Mouse (Mus musculus) embryonic stem cell, embryonic (primary cell): Measurements from ENCODE around the gene Twsg1.

Source experiments
- CTCF ChIA-PET, 4 experiments: fragments of 300-600 bp in 2 of 4; fragments of 350-600 bp in 2 of 4; sonication (Branson Sonifier 250); formaldehyde crosslinking; loops; one replicate each; lab custom pipeline; 2022; ENCODE audit warnings: inconsistent platforms in 2 of 4; lab: Charles Lee
- POLR2A ChIA-PET, 4 experiments: fragments of 300-600 bp in 2 of 4; fragments of 350-600 bp in 2 of 4; sonication (Branson Sonifier 250); formaldehyde crosslinking; loops; one replicate each; lab custom pipeline; 2022; ENCODE audit warnings: antibody characterized with exemption in 4 of 4, inconsistent platforms in 1 of 4; lab: Charles Lee

Twsg1 gene

DNA sequence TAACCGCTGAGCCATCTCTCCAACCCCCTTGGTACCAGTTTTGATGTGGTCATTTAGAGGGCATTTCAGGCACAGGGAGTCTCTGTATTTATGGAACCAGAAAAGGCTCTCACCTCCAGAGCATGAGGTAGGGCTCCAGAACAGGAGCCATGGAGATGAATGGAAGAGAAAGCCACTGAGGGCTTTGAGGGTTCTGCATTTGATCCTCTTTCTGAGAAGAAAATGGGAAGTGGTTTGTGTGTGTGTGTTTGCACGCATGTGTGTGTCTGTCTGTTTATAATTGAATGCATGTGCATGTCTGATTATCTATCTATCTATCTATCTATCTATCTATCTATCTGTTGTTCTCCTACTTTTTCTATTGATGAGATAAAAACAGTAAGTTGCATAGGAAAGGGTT lies 38.8 kb downstream of the Twsg1 start:
- CTCF ChIA-PET = no interaction called here

GRCm38 (mm10) chr17:65911285-65912069 lies 39.5 kb downstream of the Twsg1 start:
- ChIA-PET CTCF (no interaction called here), POLR2A (interaction anchor here in 2 of 4 experiments (0.6 to 1.0 kb wide), 2 partner anchors 38 to 125 kb away, joined by 4 to 5 read pairs; no protein-coding TSS in a partner anchor)

More for the DNA sequence above, 38.8 kb downstream of the Twsg1 start:
- POLR2A ChIA-PET = interaction anchor here in 2 of 4 experiments (0.7 to 1.4 kb wide), 3 partner anchors 13 to 28 kb away, joined by 3 read pairs; no protein-coding TSS in a partner anchor

GRCm38 (mm10) chr17:65908270-65908669 lies 42.8 kb downstream of the Twsg1 start:
- POLR2A ChIA-PET = interaction anchor here in 3 of 4 experiments (0.6 to 4.0 kb wide), 4 partner anchors 23 to 121 kb away, joined by 3 to 38 read pairs (median 4); partner anchors contain the start of gene Ralbp1 (in 1 of the 3)
- CTCF ChIA-PET = no interaction called here

- ChIA-PET CTCF (interaction anchor here in 3 of 4 experiments (0.6 to 1.5 kb wide), 5 partner anchors 27 to 200 kb away, joined by 3 to 5 read pairs (median 3); no protein-coding TSS in a partner anchor), POLR2A (interaction anchor here in 3 of 4 experiments (0.7 to 4.0 kb wide), 21 partner anchors 8 to 1010 kb away, joined by 3 to 38 read pairs (median 4); partner anchors contain the start of genes Ralbp1 (in 2 of the 3) and Vapa (in 1 of the 3))
Measured at GRCm38 (mm10) chr17:65906895-65907401, 44.1 kb downstream of the Twsg1 start.

DNA sequence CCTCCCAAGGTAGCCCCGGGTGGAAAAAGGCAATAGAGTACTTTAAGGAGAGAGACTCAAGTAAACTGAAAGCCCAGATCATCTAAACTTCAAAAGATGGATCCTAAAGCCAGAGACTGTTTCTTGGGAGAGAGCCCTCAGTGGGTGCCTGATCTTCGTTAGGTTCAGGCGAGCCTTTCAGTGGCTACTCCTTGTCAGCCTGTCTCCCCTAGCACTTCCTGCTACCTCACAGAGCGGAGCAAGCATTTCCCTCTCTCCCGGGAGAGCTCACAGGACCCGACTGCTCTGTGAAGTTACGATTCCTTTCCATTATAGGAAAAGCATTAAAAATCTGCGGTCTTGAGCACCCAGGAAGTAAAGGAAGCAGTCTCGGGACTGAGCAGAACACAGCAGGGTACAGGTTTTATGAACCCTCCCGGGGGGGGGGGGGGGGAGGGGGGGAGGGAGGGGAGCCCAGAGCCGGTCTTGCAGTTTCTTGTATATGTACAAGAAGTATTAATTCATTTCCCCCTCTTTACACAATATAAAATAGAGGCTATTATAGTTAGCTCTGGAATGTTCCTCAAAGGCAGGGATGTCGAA lies 44.6 kb downstream of the Twsg1 start:
- ChIA-PET CTCF (interaction anchor here in 3 of 4 experiments (0.6 to 1.5 kb wide), 5 partner anchors 27 to 201 kb away, joined by 3 to 5 read pairs (median 3); no protein-coding TSS in a partner anchor), POLR2A (interaction anchor here in 3 of 4 experiments (0.6 to 4.0 kb wide), 18 partner anchors 9 to 1343 kb away, joined by 3 to 38 read pairs (median 4); partner anchors contain the start of genes Ralbp1 (in 2 of the 3) and Vapa (in 1 of the 3))

- ChIA-PET CTCF (interaction anchor here in 2 of 4 experiments (0.9 to 1.2 kb wide), 5 partner anchors 31 to 202 kb away, joined by 3 to 5 read pairs (median 4); no protein-coding TSS in a partner anchor), POLR2A (interaction anchor here in 3 of 4 experiments (0.5 to 4.0 kb wide), 22 partner anchors 9 to 316 kb away, joined by 3 to 38 read pairs (median 4); partner anchors contain the start of gene Ralbp1 (in 2 of the 3))
Measured at GRCm38 (mm10) chr17:65905241-65905640, 45.8 kb downstream of the Twsg1 start.

DNA sequence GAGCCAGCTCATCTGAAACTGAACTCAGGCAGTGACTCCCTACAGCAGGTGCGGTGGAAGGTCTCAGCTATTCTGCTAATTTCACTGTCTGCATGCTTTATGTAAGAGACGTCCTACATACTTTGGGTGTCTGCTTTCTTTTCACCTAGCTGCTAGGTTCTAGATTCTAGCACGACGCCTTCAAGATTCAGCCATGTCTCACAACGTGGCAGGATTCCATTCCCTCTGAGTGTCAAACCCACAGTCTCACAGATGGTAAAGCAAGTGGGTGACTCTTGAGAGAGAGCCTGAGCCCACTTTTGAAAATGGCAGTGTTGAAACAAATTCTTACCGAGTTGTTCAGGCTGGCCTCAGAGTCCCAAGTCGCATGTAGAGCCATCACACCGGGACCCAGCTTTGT lies 47.2 kb downstream of the Twsg1 start:
- POLR2A ChIA-PET = interaction anchor here in 1 of 4 experiments (0.6 to 2.3 kb wide), 3 partner anchors 19 to 831 kb away, joined by 3 to 9 read pairs (median 5); partner anchors contain the start of gene Ralbp1
- CTCF ChIA-PET = interaction anchor here in 1 of 4 experiments (0.7 kb wide), 1 partner anchor 20 kb away, joined by 3 read pairs; no protein-coding TSS in a partner anchor

DNA sequence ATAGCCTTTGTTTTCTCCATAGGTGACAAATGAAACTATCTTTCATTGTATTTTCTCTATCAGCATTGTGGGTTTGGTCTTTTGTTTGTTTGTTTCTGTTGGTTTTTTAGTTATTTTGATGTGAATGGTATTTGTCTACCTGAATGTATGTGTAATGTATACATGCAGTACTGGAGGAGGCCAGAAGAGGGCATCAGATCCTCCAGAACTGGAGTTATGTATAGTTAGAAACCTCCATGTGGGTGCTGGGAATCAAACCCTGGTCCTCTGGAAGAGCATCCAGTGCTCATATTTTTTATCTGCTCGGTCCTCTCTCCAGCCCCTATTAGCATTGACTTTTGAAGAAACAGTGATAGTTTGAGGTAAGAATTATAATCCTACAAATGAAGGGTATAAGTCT lies 48.0 kb downstream of the Twsg1 start:
- ChIA-PET POLR2A (interaction anchor here in 1 of 4 experiments (0.6 kb wide), 1 partner anchor 832 kb away, joined by 3 read pairs; no protein-coding TSS in a partner anchor), CTCF (no interaction called here)

DNA sequence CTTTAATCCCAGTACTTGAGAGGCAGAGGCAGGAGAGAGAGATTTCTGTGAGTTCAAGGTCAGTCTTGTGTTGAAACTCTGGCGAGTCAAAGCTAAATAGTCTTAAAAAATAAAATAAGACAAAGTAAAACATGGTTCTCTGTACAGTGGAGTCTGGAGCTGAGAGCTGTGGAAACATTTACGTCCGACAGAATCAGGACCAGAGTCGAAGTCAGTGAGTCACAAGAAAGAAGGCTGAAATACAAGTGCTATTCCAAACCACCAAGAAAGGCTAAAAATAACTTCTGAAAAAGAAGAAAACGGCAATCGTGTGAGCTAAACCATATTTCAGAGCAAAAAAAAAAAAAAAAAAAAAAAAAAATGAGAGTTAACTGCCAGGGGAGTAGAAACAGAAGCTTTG lies 48.7 kb downstream of the Twsg1 start:
- POLR2A ChIA-PET = no interaction called here

GRCm38 (mm10) chr17:65896016-65896415 lies 55.0 kb downstream of the Twsg1 start:
- CTCF ChIA-PET = interaction anchor here in 2 of 4 experiments (0.7 to 1.8 kb wide), 4 partner anchors 23 to 176 kb away, joined by 3 to 5 read pairs (median 4); no protein-coding TSS in a partner anchor
- POLR2A ChIA-PET = interaction anchor here in 2 of 4 experiments (1.0 to 1.7 kb wide), 6 partner anchors 9 to 241 kb away, joined by 3 to 7 read pairs (median 4); partner anchors contain the start of gene Ralbp1 (in 2 of the 2)

More for the DNA sequence above, 48.7 kb downstream of the Twsg1 start:
- CTCF ChIA-PET = interaction anchor here in 2 of 4 experiments (0.6 to 0.7 kb wide), 2 partner anchors 100 to 109 kb away, joined by 3 to 4 read pairs; no protein-coding TSS in a partner anchor

- ChIA-PET POLR2A (interaction anchor here in 1 of 4 experiments (1.5 kb wide), 1 partner anchor 12 kb away, joined by 4 read pairs; no protein-coding TSS in a partner anchor), CTCF (no interaction called here)
Measured at GRCm38 (mm10) chr17:65889476-65889875, 61.5 kb downstream of the Twsg1 start.

DNA sequence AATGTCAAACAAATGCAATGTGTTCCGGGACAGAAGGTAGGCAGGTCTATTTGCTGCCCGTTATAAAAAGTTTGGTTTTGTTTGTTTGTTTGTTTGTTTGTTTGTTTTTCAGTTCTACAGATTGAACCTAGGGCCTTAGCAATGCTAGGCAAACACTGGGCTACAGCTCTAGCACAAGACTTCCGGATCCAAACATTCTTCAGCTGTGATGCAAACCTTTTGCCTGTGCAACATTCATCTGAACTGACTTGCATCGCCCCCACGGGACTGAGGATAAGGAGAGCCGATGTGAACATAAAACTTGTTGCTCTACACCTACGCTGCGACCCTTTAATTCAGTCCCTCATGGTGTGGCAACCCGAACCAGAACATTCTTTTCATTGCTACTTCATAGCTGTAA lies 64.5 kb downstream of the Twsg1 start:
- CTCF ChIA-PET = interaction anchor here in 3 of 4 experiments (0.6 to 2.9 kb wide), 5 partner anchors 17 to 380 kb away, joined by 3 to 18 read pairs (median 4); no protein-coding TSS in a partner anchor
- POLR2A ChIA-PET = interaction anchor here in 3 of 4 experiments (0.6 to 4.6 kb wide), 18 partner anchors 10 to 273 kb away, joined by 3 to 71 read pairs (median 3); partner anchors contain the start of genes Ppp4r1 (in 1 of the 3) and Vapa (in 1 of the 3)

DNA sequence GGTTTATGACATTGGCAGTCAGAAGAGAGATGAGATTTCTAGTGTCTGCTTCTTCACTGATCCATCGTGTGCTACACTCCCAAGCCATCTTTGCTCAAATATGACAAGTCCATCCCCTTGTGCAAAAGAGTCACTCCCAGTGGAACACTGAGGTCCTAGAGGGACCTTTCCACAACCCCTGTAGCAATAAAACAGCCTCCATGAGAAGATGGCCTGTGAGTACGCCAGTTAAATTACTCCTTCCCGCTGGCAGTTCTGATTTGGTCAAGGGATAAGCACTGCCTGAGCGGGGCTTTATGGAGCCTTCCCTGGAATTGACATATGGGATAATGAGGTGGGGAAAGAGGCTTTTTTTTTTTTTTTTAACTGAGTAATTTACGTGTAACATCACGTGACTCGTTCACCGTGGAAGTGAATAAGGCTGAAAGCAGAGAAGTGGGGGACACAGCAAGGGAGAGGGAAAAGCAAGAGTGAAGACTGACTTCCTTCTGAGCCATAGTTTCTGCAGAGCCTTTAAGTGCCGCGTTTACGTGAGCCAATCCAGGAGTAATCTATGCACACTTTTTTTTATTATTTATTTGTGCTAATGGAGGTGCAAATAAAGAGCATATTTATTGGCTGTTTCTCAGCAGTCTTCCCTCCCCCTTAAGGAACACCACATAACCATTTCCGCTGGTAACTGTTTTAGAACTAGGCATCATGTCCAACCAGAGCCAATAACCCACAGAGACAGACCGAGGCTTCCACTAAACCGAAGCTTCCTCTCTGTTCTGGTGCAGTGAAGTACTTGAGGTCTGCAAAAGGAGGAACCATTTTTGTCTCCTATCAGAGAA lies 65.1 kb downstream of the Twsg1 start, which contains the start of gene Ralbp1:
TSS of gene Ralbp1 (minus strand) at position 102 of the 833 bp plus-strand sequence.
- ChIA-PET CTCF (interaction anchor here in 3 of 4 experiments (0.6 to 2.9 kb wide), 7 partner anchors 12 to 205 kb away, joined by 3 to 18 read pairs (median 5); no protein-coding TSS in a partner anchor), POLR2A (interaction anchor here (0.6 to 5.7 kb wide), 43 partner anchors 8 to 599 kb away, joined by 3 to 71 read pairs (median 5); partner anchors contain the start of genes Vapa (in 2 of the 4), Ankrd12 (in 1 of the 4), Ndufv2 (in 1 of the 4) and Ppp4r1 (in 1 of the 4))

GRCm38 (mm10) chr17:65885398-65885696 lies 65.7 kb downstream of the Twsg1 start:
- ChIA-PET CTCF (interaction anchor here in 3 of 4 experiments (0.7 to 2.9 kb wide), 13 partner anchors 11 to 221 kb away, joined by 3 to 20 read pairs (median 5); no protein-coding TSS in a partner anchor), POLR2A (interaction anchor here in 3 of 4 experiments (0.6 to 5.7 kb wide), 53 partner anchors 9 to 622 kb away, joined by 3 to 71 read pairs (median 5); partner anchors contain the start of genes Ndufv2 (in 2 of the 3), Vapa (in 2 of the 3), Ankrd12 (in 1 of the 3) and Twsg1 (in 1 of the 3))

DNA sequence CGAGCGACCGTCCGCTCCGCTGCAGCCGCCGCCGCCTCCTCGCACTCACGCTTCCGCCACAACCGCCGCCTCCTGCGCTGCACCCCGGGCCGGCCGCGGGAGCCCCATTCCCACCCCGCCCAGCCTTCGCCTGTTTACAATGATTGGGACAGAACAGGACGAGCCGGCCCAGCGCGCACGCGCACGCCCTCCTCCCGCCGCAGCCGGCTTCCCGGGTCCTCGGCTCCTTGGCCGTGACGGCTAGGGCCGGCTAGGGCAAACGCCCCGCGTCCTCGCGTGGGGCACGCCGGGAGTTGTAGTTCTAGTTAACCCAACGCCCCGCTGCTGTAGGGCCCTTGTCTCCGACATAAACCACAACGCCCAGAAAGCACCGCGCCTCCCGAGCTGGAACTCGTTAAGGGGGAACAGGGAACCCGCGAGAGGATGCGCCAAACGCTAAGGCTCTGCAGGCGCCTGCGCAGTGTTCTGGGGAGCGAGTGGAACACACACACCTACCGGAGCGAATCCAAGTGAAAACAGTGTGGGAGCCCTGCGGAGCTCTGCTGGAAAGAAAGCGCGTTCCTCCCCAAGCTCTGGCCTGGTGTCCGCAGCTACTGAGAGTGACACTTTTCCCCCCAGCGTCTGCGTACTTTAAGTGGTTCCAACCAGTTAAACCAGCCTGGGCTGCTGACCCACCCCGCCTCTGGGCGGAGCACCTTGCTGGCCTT lies 66.2 kb downstream of the Twsg1 start:
- CTCF ChIA-PET = interaction anchor here (0.6 to 2.9 kb wide), 21 partner anchors 9 to 222 kb away, joined by 3 to 20 read pairs (median 4); partner anchors contain the start of gene Ndufv2 (in 1 of the 4)
- POLR2A ChIA-PET = interaction anchor here in 3 of 4 experiments (0.6 to 5.7 kb wide), 70 partner anchors 9 to 622 kb away, joined by 3 to 71 read pairs (median 4); partner anchors contain the start of genes Ndufv2 (in 3 of the 3), Vapa (in 3 of the 3), Ankrd12 (in 1 of the 3) and Ddx11 (in 1 of the 3)
